Mouse (Mus musculus) limb, embryonic 15.5 days (tissue): Measurements from ENCODE around the gene Rasgrp2. TPM values are rescaled to one million over a fixed set of nuclear protein-coding genes. Genes with fewer than 3 reads are reported as not detected.

Experiments used
- ATAC-seq: fragments of 200-750 bp; cut with Nextera tagmentation; 2 replicates; pipeline ENCODE4 v1.8.0; 2017; ENCODE audit warnings: low read depth, moderate TSS enrichment; ENCODE audit not compliant: insufficient number of reproducible peaks, low FRiP score, low TSS enrichment
- H3K27ac ChIP-seq: fragments of 300-500 bp; sonication (generic); 2 replicates; pipeline ENCODE4 v1.5.1; 2015; ENCODE audit warnings: moderate library complexity, mild to moderate bottlenecking, inconsistent platforms
- H3K27me3 ChIP-seq: fragments of 300-500 bp; sonication (generic); 2 replicates; pipeline ENCODE4 v1.6.1; 2015; ENCODE audit warnings: inconsistent platforms
- H3K36me3 ChIP-seq: fragments of 300-500 bp; sonication (generic); 2 replicates; pipeline ENCODE4 v1.6.1; 2015; ENCODE audit warnings: inconsistent platforms
- H3K4me1 ChIP-seq: fragments of 300-500 bp; sonication (generic); 2 replicates; pipeline ENCODE4 v1.6.1; 2015; ENCODE audit warnings: inconsistent platforms
- H3K4me2 ChIP-seq: fragments of 300-500 bp; sonication (generic); 2 replicates; pipeline ENCODE4 v1.6.1; 2015; ENCODE audit warnings: mild to moderate bottlenecking, inconsistent platforms
- H3K4me3 ChIP-seq: fragments of 300-500 bp; sonication (generic); 2 replicates; pipeline ENCODE4 v1.5.1; 2015; ENCODE audit warnings: mild to moderate bottlenecking, inconsistent platforms
- H3K9ac ChIP-seq: fragments of 300-500 bp; sonication (generic); 2 replicates; pipeline ENCODE4 v1.6.1; 2015; ENCODE audit warnings: inconsistent platforms
- H3K9me3 ChIP-seq: fragments of 300-500 bp; sonication (generic); 2 replicates; pipeline ENCODE4 v1.6.1; 2016; ENCODE audit warnings: inconsistent platforms
- WGBS: fragments of 180-500 bp; shearing (Covaris S2); methylation state at CpG from one replicate; pipeline ENCODE4 v1.1.7; 2015; 5-methylcytosine and 5-hydroxymethylcytosine counted together
- polyA plus RNA-seq: library from polyadenylated mRNA; unstranded; fragments of >200 nt; fragmentation: Nextera tagmentation; extraction: Ambion mirVana; gene quantifications from 2 replicates; pipeline ENCODE4 v1.2.1, GENCODE M21; 2015

Rasgrp2 gene
- 35.8 and 38.8 TPM in 2 replicates for polyA plus RNA-seq

DNA sequence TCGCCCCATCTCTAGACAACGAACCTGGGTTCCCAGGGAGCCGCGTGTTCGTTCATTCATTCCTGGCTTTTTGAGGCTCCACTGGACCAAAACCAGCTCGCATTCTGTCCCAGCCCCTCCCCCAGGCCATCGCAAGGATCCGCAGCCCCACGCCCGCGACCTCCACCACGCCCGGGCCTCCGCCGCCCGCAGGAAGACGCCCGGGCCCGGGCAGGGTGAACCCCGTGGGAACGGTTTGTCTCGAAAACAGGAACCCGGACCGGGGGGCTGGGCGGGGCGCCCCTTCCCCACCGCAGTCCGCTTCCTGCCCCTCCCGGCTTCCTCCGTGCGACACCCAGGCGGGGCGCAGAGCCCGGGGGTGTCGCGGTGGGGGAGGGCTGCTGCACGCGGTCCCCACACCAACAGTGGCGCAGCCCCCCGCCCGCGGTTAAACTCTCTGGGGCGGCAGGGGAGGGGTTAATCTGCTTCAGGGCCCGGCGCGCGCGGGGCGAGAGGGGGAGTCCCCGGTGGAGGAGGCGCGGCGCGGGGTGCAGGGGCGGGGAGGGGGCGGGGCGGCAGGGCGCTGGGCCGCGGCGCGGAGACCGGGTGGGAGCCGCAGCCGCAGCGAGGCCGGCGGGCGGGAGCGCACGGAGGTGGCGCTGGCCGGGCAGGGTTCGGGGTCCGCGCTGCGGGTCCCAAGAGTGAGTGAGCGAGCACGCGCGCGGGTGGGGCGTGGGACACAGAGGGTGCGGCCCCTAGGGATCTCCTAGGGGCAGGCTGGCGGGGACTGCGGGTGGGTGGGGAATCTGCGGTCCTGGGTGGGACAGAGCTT, at the start of gene Rasgrp2:
Rasgrp2 (plus strand) TSS at position 56 of the 811 bp plus-strand sequence.
- H3K9me3 ChIP-seq, result no peaks in the 10 kb centered on the region
- no peaks in the 10 kb centered on the region for H3K36me3 ChIP-seq
- under 1% methylated on average over 64 of the region's 87 CpGs for WGBS
- H3K4me3 ChIP-seq, result peak within 1 kb of the TSS; percentile 60
- peaks cover 43% of the 10 kb centered on the region for H3K4me1 ChIP-seq
- H3K4me2 ChIP-seq, result peak within 1 kb of the TSS; percentile 100
- H3K9ac ChIP-seq, result peak within 1 kb of the TSS; percentile 42
- ATAC-seq, result no peak
- H3K27me3 ChIP-seq, result peaks cover 62% of the 10 kb centered on the region
- H3K27ac ChIP-seq, result 0 out of 2 replicates have a peak within 1 kb of the TSS, but pooled peaks have one; percentile 22

DNA sequence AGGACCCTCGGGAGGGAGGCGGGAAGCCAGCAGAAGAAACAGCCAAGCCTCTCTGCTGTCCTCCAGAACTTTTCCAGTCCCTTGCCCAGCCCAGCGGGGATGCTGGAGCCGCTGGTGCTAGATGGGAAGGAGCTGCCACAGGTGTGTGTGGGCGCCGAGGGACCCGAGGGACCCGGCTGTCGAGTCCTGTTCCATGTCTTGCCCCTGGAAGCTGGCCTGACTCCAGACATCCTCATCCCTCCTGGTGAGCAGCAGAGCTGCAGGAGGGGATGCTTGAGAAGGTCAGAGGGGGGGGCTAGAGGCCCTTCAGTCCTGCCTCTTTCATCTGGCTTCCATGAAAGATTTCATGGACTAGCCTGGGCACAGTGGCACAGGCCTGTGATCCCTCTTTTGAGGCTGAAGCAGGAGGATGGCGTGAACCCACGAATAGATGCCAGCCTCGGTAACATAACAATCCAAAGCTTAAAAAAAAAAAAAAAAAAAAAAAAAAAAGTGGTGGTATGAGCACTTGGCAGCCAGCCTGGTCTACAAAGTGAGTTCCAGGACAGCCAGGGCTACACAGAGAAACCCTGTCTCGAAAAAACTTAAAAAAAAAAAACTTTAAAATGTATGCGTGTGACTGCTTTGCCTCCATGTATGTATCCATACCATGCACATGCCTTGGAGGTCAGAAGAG, 47.6 kb upstream of the Rasgrp2 start:
- H3K27me3 ChIP-seq, result no peaks in the 10 kb centered on the region
- H3K4me2 ChIP-seq, result no peak overlapping the region
- H3K9ac ChIP-seq, result 0 out of 2 replicates have a peak overlapping the region, but pooled peaks have one; percentile 8
- no peak for ATAC-seq
- no peak overlapping the region for H3K27ac ChIP-seq
- H3K4me3 ChIP-seq, result no peak overlapping the region
- H3K9me3 ChIP-seq, result no peaks in the 10 kb centered on the region
- H3K36me3 ChIP-seq, result peaks cover 48% of the 10 kb centered on the region
- H3K4me1 ChIP-seq, result peaks cover 18% of the 10 kb centered on the region
- WGBS, result 61% methylated on average over 14 of the region's 14 CpGs

DNA sequence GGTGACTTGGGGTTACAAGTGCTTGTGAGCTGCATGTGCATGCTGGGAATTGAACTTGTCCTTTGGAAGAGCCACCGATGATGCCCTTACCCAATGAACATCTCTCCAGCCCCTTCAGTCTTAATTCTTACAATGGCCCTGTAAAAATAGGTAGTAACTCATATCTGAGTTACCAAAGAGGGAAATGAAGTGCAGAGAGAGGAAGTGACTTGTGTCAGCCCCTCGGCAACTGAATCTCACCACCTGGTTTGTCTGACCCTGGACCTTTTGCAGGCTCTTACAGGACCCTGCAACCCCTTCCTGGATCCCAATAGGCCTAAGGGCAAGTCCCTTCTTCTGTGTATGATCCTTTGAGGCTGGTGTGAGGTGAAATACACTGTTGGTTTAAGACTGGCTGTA, 47.0 kb upstream of the Rasgrp2 start:
- Histone ChIP-seq H3K4me1 (peaks cover 18% of the 10 kb centered on the region), H3K9ac (no peak overlapping the region), H3K4me2 (no peak overlapping the region), H3K36me3 (peaks cover 43% of the 10 kb centered on the region), H3K27me3 (no peaks in the 10 kb centered on the region), H3K9me3 (no peaks in the 10 kb centered on the region), H3K4me3 (no peak overlapping the region), H3K27ac (no peak overlapping the region)
- WGBS, result 74% methylated on average over 2 of the region's 2 CpGs
- no peak for ATAC-seq

DNA sequence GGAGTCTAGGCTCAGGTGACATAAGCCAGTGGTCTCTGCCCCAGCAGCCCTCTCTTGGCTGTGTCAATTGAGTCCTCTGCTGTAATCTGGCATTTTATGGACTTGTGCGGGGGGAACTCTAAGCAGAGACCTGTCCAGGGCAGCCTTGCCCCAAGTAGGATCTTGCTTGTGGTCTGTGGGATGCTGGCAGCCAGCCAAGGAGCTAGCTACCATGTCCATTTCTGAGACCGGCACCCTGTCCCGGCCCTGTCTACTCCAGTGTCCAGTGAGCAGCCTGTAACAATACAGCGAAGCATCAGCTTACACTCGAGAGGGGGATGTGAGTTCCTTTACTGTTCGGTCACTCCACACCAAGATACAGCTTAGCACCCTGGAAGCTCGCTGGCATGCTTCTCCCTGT, 45.1 kb upstream of the Rasgrp2 start:
- no peaks in the 10 kb centered on the region for H3K27me3 ChIP-seq
- no peak overlapping the region for H3K4me2 ChIP-seq
- no peak overlapping the region for H3K4me3 ChIP-seq
- no peak overlapping the region for H3K9ac ChIP-seq
- peaks cover 41% of the 10 kb centered on the region for H3K36me3 ChIP-seq
- H3K9me3 ChIP-seq, result no peaks in the 10 kb centered on the region
- H3K27ac ChIP-seq, result no peak overlapping the region
- 85% methylated on average over 7 of the region's 7 CpGs for WGBS
- no peak for ATAC-seq
- H3K4me1 ChIP-seq, result peaks cover 12% of the 10 kb centered on the region

DNA sequence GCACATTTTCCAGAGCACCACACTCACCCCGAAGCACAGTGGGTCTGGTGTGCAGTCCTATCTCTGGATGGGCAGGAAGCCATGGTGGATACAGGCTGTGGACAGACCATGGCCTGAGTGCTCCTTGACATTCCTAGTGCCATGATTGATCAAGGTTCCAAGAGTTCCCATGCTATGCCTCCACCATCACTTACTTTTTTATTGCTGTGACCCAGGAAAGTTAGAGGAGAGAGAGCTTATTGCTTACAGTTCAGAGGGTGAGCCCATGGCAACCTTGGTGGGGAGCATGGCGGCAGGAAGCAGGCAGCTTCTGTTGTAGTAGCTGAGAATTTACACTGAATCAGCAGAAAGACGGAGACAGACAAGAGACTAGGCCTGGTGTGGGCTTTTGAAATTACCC, 37.8 kb upstream of the Rasgrp2 start:
- Histone ChIP-seq H3K4me3 (no peak overlapping the region), H3K9ac (no peak overlapping the region), H3K27ac (no peak overlapping the region), H3K4me2 (no peak overlapping the region), H3K36me3 (peaks cover 23% of the 10 kb centered on the region), H3K4me1 (peaks cover 10% of the 10 kb centered on the region), H3K27me3 (no peaks in the 10 kb centered on the region), H3K9me3 (no peaks in the 10 kb centered on the region)
- ATAC-seq, result no peak
- WGBS, result 92% methylated on average over 3 of the region's 3 CpGs

DNA sequence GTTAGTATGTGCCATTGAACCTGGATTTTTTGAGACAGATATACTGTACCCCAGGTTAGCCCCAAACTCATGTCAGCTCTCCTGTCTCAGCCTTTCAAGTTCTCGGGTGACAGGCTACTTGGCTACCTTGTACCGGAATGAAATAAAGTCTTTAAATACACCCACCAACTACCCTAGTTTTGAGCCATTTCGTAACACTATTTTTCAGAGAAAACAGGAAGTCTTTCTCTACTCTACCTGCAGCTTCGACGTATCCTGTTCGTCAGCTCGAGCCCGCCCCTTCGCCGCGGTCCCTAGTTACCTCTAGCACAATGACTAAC, 36.1 kb upstream of the Rasgrp2 start:
- Histone ChIP-seq H3K36me3 (peaks cover 39% of the 10 kb centered on the region), H3K4me2 (peak overlapping the region; percentile 52), H3K27ac (peak overlapping the region; percentile 76), H3K27me3 (no peaks in the 10 kb centered on the region), H3K4me3 (peak overlapping the region; percentile 100), H3K9me3 (no peaks in the 10 kb centered on the region), H3K4me1 (peaks cover 13% of the 10 kb centered on the region), H3K9ac (peak overlapping the region; percentile 40; the same call in 1 of the 2 replicates)
- under 1% methylated on average over 11 of the region's 11 CpGs for WGBS
- ATAC-seq, result no peak

DNA sequence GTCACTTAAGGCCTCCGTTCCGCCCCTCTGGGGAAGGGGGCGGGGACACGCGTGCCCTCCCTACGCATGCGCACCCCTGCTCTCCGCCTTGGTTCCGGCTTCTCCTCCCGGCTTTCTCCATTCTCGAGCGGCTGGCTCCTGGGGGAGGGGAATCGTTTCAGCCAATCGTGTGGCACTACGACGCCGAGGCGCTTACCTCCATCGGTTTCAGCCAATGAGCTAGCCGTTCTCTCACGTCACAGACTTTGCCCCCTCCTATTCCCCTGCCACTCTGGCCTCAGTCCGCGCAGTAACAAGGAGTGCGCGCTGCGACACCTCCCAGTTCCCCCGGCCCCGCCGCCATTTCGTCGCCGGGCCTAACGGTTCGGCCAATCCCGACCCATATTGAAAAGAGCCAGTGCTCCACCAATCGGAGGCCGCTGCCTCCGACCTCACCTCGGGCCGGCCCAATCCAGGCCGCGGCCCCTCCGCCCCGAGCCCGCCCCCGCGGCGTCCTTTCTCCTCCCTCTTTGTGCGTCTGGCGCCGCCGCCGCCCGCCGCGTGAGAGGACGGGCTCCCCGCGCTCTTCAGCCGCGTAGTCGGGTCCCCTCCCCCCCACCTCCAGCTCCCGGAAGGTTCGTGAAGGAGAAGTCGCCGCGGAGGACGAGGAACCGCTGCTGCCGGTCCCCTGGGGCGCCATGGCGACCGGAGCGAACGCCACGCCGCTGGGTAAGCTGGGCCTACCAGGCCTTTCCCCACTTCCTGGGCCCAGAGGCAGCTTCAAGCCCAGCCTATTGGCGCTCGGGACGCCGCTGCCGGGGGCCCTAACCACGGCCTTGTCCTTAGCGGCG, 35.5 kb upstream of the Rasgrp2 start, which contains the start of gene Sf1:
Sf1 (plus strand) TSS at position 280 of the 830 bp plus-strand sequence.
- H3K27ac ChIP-seq, result peak within 1 kb of the TSS; percentile 98
- H3K4me2 ChIP-seq, result peak within 1 kb of the TSS; percentile 72
- H3K27me3 ChIP-seq, result no peaks in the 10 kb centered on the region
- peaks cover 13% of the 10 kb centered on the region for H3K4me1 ChIP-seq
- H3K36me3 ChIP-seq, result peaks cover 43% of the 10 kb centered on the region
- H3K9ac ChIP-seq, result peak within 1 kb of the TSS; percentile 99
- under 1% methylated on average over 71 of the region's 85 CpGs for WGBS
- peak within 1 kb of the TSS; percentile 100 for H3K4me3 ChIP-seq
- peak; percentile 98 for ATAC-seq
- no peaks in the 10 kb centered on the region for H3K9me3 ChIP-seq

DNA sequence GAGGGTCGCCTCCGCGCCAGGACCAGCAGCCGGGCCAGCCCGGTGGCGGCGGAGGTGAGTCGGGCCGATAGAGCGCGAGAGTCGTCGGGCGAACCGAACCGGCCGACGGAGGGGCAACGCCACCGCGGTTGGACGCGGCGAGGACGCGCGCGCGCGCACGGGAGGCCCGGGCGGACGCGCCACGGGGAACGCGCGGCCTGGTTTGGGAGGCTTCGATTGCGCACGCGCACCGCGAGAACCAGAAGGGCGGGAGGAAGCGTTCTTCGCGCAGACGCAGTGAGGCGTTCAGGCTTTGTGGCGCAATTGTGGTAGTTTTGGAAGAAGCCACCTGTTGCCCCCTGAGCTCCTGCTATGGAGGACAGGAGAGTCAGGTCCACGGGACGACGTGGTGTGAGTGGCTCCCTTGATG, 34.8 kb upstream of the Rasgrp2 start:
- no peak for ATAC-seq
- Histone ChIP-seq H3K36me3 (peaks cover 46% of the 10 kb centered on the region), H3K27ac (peak overlapping the region; percentile 98), H3K4me3 (peak overlapping the region; percentile 100), H3K4me1 (peaks cover 13% of the 10 kb centered on the region), H3K27me3 (no peaks in the 10 kb centered on the region), H3K4me2 (peak overlapping the region; percentile 72), H3K9me3 (no peaks in the 10 kb centered on the region), H3K9ac (peak overlapping the region; percentile 99)
- WGBS, result under 1% methylated on average over 54 of the region's 55 CpGs

DNA sequence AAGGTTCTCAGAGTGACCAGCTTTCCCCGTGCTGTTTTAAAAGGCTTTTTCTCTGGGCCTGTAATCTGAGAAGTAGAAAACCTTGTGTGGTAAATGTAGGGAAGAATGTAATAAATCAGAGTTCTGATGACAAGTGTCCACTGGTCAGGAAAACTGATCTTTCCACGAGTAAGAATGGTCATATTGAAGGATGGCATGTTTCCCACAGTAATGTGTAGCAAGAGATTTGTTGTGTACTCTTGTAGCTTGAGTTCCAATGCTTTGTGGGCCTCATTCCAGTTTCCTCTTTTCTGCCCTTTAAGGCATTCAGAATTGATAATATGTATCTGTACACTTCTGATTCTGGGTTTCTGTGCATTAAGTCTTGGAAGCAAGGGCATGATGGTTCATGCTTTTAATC, 34.3 kb upstream of the Rasgrp2 start:
- Histone ChIP-seq H3K4me2 (peak overlapping the region; percentile 72), H3K27ac (peak overlapping the region; percentile 98; the same call in 1 of the 2 replicates), H3K27me3 (no peaks in the 10 kb centered on the region), H3K9ac (peak overlapping the region; percentile 99), H3K4me1 (peaks cover 13% of the 10 kb centered on the region), H3K4me3 (peak overlapping the region; percentile 100), H3K36me3 (peaks cover 50% of the 10 kb centered on the region), H3K9me3 (no peaks in the 10 kb centered on the region)
- 1% methylated on average over 2 of the region's 2 CpGs for WGBS
- no peak for ATAC-seq

DNA sequence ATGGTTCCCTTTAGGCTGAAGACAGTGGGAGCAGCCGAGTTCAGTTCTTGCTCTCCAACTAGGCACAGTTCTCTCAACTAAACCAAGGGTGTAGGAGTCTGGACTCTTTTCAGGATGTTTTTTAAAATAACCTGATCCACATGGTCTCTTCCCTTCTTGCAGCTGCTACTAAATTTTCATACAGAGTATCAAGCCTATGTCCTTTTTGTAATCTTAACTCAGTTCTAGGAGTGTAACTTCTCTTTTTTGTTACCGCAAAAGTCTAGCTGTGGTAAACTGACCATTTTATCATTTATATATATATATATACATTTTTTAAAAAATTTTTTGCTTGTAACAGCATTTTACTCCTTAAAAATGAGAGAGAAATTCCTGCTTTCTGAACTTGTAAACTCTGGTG, 29.0 kb upstream of the Rasgrp2 start:
- Histone ChIP-seq H3K27ac (no peak overlapping the region), H3K9me3 (no peaks in the 10 kb centered on the region), H3K4me2 (no peak overlapping the region), H3K27me3 (no peaks in the 10 kb centered on the region), H3K4me1 (peaks cover 9% of the 10 kb centered on the region), H3K9ac (no peak overlapping the region), H3K36me3 (peaks cover 93% of the 10 kb centered on the region), H3K4me3 (no peak overlapping the region)
- WGBS, result 89% methylated on average over 2 of the region's 2 CpGs
- ATAC-seq, result no peak

DNA sequence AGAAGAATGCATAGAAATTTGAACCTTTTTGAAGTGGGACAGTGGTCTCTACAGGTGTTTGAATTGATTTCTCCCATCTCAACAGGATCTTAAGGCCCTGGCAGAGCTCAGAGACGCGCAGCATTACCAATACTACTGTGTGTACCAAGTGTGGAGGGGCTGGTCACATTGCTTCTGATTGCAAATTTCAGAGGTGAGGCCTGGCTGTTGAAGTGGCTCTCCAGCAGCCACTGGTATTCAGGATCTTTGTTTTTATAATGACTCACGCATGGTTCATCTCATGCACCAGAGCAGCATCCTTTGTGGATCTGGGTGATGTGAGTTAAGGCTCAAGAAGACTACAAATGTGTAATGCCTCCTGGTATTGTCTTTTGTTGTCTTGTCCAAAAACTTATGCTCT, 26.7 kb upstream of the Rasgrp2 start:
- no peak overlapping the region for H3K4me3 ChIP-seq
- no peak overlapping the region for H3K27ac ChIP-seq
- no peak for ATAC-seq
- no peak overlapping the region for H3K4me2 ChIP-seq
- no peaks in the 10 kb centered on the region for H3K9me3 ChIP-seq
- peaks cover 95% of the 10 kb centered on the region for H3K36me3 ChIP-seq
- H3K9ac ChIP-seq, result no peak overlapping the region
- H3K4me1 ChIP-seq, result no peaks in the 10 kb centered on the region
- H3K27me3 ChIP-seq, result no peaks in the 10 kb centered on the region
- WGBS, result 92% methylated on average over 3 of the region's 3 CpGs
